Mouse (Mus musculus): ENCODE measurements around the gene Pigq.

DNA sequence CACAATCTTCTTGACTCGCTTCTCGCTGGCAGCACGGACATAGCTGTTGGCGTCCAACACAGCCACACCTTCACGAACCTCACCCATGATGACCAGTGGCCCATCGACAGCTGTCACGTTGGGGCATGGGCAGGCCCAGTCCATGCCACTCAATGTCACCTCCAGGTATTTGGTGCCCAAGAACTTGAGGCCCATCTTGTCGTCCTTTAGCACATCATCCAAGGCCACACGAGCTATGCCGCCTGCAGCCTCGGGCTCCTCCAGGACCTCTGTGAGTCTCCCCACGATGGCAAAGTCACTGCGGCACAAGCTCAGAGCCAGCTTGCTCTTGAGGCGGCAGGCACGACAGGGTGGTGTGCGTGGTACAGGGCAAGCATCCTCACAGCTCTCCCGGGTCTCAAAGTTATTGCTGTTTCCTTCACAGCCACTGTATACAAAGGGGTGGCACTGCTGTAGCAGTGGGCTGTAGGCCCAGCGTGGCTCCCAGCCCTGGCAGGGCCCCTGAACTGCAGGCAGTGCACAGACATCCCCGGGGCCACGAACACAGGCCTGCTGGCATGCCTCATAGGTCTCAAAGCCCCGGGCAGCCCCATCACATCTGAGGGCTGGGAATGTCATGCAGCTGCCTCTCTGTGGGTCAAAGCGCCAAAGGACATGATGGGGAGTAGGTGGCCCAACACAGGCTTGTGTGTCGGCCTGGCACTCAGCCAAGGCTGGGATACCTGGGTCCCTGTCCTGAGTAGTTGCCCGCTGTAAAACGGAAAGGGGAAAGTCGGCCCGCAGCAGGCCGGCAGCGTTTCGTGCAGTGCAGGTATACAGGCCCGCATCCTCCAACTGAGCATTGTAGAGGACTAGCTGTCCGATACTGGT is 66.8 kb downstream of the Pigq start:
- TF ChIP-seq CTCF (IDR thresholded peaks at IDR 0.05; ENCODE audit: control insufficient read depth, insufficient read depth, low read length) (no peak), POLR2A (IDR thresholded peaks at IDR 0.05; ENCODE audit: borderline replicate concordance, control insufficient read depth, low read depth, low read length) (no peak)
